ENCODE assay signal across 8 mouse cellular contexts in the genomic region with DNA sequence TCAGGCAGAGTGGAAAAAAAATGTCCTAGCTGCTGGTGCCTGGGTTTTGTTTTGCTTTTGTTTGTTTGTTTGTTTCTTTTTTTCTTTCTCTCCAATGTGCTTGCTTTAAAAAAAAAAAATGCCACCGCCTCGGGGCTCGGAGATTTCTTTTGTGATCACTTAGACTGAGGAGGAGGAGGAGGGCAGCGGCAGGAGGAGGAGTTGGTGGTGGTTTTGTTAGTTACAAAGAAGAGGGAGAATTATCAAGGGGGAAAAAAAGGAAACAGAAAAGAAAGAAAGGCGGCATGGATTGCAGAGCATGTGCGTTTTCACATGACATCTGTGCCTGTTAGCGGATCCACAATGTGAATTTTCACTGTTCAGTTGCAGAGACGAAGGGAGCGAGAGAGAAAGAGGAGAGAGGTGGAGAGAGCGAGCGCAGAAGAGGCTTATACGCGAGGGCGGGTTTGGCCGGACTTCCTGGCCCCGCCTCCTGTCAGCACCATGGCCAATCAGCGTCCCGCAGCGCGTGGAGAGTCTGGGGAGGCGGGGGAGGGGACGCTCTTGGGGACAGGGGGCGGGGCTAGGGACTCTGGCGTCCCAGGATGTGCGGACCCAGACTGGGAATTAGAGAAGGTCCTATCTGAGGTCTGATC. TPM values are rescaled to one million over a fixed set of nuclear protein-coding genes. Genes with fewer than 3 reads are reported as not detected.
DNase-seq lines count a peak whose midpoint lies in the region; ATAC-seq and TF ChIP-seq lines count a peak whose summit lies in the region.

TSS of gene Rorb (minus strand) at position 404 of the 635 bp plus-strand sequence.

- TF ChIP-seq CTCF in layer of hippocampus, adult 2 months (conservative IDR thresholded peaks at IDR 0.05): no peak

- H3K27ac ChIP-seq in layer of hippocampus, adult 2 months: peak within 1 kb of the TSS; percentile 81

- peak; percentile 87 for DNase-seq in MN1 (ENCODE audit: low spot score)
- DNase-seq in cerebellum, adult 8-10 months: peak; percentile 31
- peak; percentile 83 to 87 for DNase-seq in layer of hippocampus, adult 2 months (ENCODE audit: low spot score in 2 of 2)
- peak; percentile 71 to 75 for DNase-seq in lung, adult 18-20 months
- peak; percentile 33 for DNase-seq in ovary, postnatal 10 days (ENCODE audit: low spot score)
- DNase-seq in urinary bladder, postnatal 10 days (ENCODE audit: low spot score): peak; percentile 20

- ATAC-seq in frontal cortex, adult (ENCODE audit: low TSS enrichment): peak; percentile 86
- ATAC-seq in hematopoietic stem cell, adult 5-6 weeks (replicated peaks in 1 of 2; ENCODE audit: insufficient read depth in 1 of 2, low FRiP score in 2 of 2, low TSS enrichment in 1 of 2, low read depth in 1 of 2, poor library complexity in 2 of 2, severe bottlenecking in 2 of 2): peak; percentile 87 to 89

- H3K4me3 ChIP-seq in layer of hippocampus, adult 2 months: peak within 1 kb of the TSS; percentile 74

RNA-seq across cellular contexts. Expression of gene Rorb, which starts in this region (rescaled TPM):
- total RNA-seq in hematopoietic stem cell, adult 5-6 weeks (2017): 0.19 TPM in 1 of 2 replicates, not detected in the other
- total RNA-seq in layer of hippocampus, adult 2 months (2021): 10 to 100 TPM; 18.2 to 21.6 TPM

Comparison
In these comparisons a context has a peak if more than half of its experiments do, and no peak if none do; other contexts are left out.
1. Peak in every context shown above with its lines: DNase-seq, ATAC-seq, H3K4me3 ChIP-seq and H3K27ac ChIP-seq.
2. RNA of gene Rorb (total RNA-seq): 18.2 to 21.6 TPM in layer of hippocampus, adult 2 months; 0.19 TPM in hematopoietic stem cell, adult 5-6 weeks; every median in the first group is over 10 times any median in the second.
3. Peak in ATAC-seq in hematopoietic stem cell, adult 5-6 weeks; RNA of the gene not detected or under 1 TPM.
4. DNase-seq: peak in every context shown above with its lines; median percentile 87 in MN1; 85 in layer of hippocampus, adult 2 months; 73 in lung, adult 18-20 months; 33 in ovary, postnatal 10 days; 31 in cerebellum, adult 8-10 months; 20 in urinary bladder, postnatal 10 days.